Mouse (Mus musculus): ENCODE measurements around the gene Fgf18.

Gene Fgf18

GRCm38 (mm10) chr11:33070520-33070919, 76.7 kb downstream of the Fgf18 start:
- no peak for DNase-seq (ENCODE audit: extremely low spot score)

All from embryo, embryonic 9.5 days (tissue).